26 mouse cellular contexts compared by ENCODE assay signal in genomic region chr6:119072772-119073171, GRCm38 (mm10).
DNase-seq lines count a peak whose midpoint lies in the region; ATAC-seq and TF ChIP-seq lines count a peak whose summit lies in the region.
"Had no signal": no experiment of that assay in that cellular context is flagged by ENCODE, and none has a peak within 500 bp of the region (broad histone marks: within the 10 kb centered on the region; RNA-seq: fewer than 3 reads in every experiment).

No protein-coding gene starts in this region.

- H3K4me3 ChIP-seq in heart, embryonic 13.5 days = no peak overlapping the region
- no peak overlapping the region for H3K4me3 ChIP-seq in layer of hippocampus, adult 2 months
- H3K4me3 ChIP-seq: forebrain, embryonic 13.5 days; limb, embryonic 12.5 days; liver, embryonic 15.5 days had no signal

- 36% methylated on average over 7 of the region's 7 CpGs for WGBS in heart, embryonic 13.5 days

- no peaks in the 10 kb centered on the region for H3K36me3 ChIP-seq in heart, embryonic 13.5 days
- H3K36me3 ChIP-seq: limb, embryonic 12.5 days; liver, embryonic 15.5 days had no signal

- H3K4me2 ChIP-seq in heart, embryonic 13.5 days = peak overlapping the region; percentile 26; the same call in 1 of the 2 replicates
- H3K4me2 ChIP-seq: forebrain, embryonic 13.5 days; limb, embryonic 12.5 days; liver, embryonic 15.5 days; lung, embryonic 14.5 days had no signal

- H3K9ac ChIP-seq in heart, embryonic 13.5 days = no peak overlapping the region
- H3K9ac ChIP-seq: forebrain, embryonic 13.5 days; limb, embryonic 12.5 days; liver, embryonic 15.5 days; lung, embryonic 14.5 days had no signal

- H3K4me1 ChIP-seq in heart, embryonic 13.5 days = peaks cover 97% of the 10 kb centered on the region
- H3K4me1 ChIP-seq: forebrain, embryonic 13.5 days; liver, embryonic 15.5 days had no signal

- H3K27ac ChIP-seq in heart, embryonic 13.5 days (replicated peaks) = peak overlapping the region; percentile 63
- H3K27ac ChIP-seq in layer of hippocampus, adult 2 months = peak overlapping the region; percentile 76
- H3K27ac ChIP-seq: forebrain, embryonic 13.5 days; kidney, postnatal 0 days; limb, embryonic 12.5 days; liver, embryonic 15.5 days; stomach, postnatal 0 days had no signal

- peak; percentile 66 for ATAC-seq in frontal cortex, adult (ENCODE audit: low TSS enrichment)
- ATAC-seq in heart, embryonic 13.5 days (ENCODE audit: extremely low read depth, insufficient number of reproducible peaks, low FRiP score, low TSS enrichment) = no peak
- ATAC-seq: CD4-positive, CD25-positive, alpha-beta regulatory T cell, adult 4 months; forebrain, embryonic 13.5 days; hindbrain, embryonic 16.5 days; midbrain, embryonic 16.5 days had no signal

- intact Hi-C loops in heart, postnatal 10 days (cut with DNase I) = no loop called here

- DNase-seq in frontal cortex, postnatal 14 days (ENCODE audit: low spot score in 2 of 2) = no peak
- DNase-seq in heart, postnatal 10 days = no peak
- no peak for DNase-seq in layer of hippocampus, adult 2 months (ENCODE audit: low spot score in 2 of 2)
- no peak for DNase-seq in layer of hippocampus, adult 9-10 months (ENCODE audit: low spot score)
- peak; percentile 50 for DNase-seq in telencephalon, adult 2 months (ENCODE audit: low read depth, low spot score)
- DNase-seq: adrenal gland, postnatal 14 days; cerebellum, adult 11-12 months; gastrocnemius, postnatal 36 days; kidney, adult 8-10 months; kidney, postnatal 4 days; layer of hippocampus, adult 9-11 months; lung, embryonic 14.5 days; lung, postnatal 14 days; right cerebral cortex, postnatal 4 days; thymus, adult 2 months; thymus, postnatal 36 days had no signal

- TF ChIP-seq CTCF in layer of hippocampus, adult 2 months (conservative IDR thresholded peaks at IDR 0.05) = no peak

- H3K27me3 ChIP-seq in heart, embryonic 13.5 days (replicated peaks) = no peaks in the 10 kb centered on the region
- H3K27me3 ChIP-seq: forebrain, embryonic 13.5 days; limb, embryonic 12.5 days had no signal

- no peaks in the 10 kb centered on the region for H3K9me3 ChIP-seq in heart, embryonic 13.5 days
- H3K9me3 ChIP-seq: forebrain, embryonic 13.5 days; limb, embryonic 12.5 days; liver, embryonic 15.5 days had no signal
